Mouse (Mus musculus) ES-Bruce4 (cell line): ENCODE results near the gene Fmnl2.

Experiments
- CTCF ChIP-seq: IDR thresholded peaks from one replicate; pipeline ENCODE4 v1.8.1; 2011; ENCODE audit warnings: low read depth, low read length
- POLR2A ChIP-seq: IDR thresholded peaks from one replicate; pipeline ENCODE4 v1.8.1; 2011; ENCODE audit warnings: low read length; ENCODE audit not compliant: insufficient read depth

GRCm38 (mm10) chr2:53079693-53080286 is 222.1 kb downstream of the Fmnl2 start:
- no peak for TF ChIP-seq POLR2A
- no peak for TF ChIP-seq CTCF
